Mouse (Mus musculus) heart, postnatal 14 days (tissue): ENCODE data around the gene Chn2. TPM values are rescaled to one million over a fixed set of nuclear protein-coding genes. Genes with fewer than 3 reads are reported as not detected.

Source experiments
- DNase-seq, 2 experiments: peaks; one replicate each; pipeline ENCODE4 v3.0.0; 2021 to 2022
- intact Hi-C: fragments of 180-260 bp; cut with DNase I; formaldehyde crosslinking; loops from one replicate; pipeline ENCODE4 v1.15.1; 2025
- total RNA-seq, 2 experiments: library from RNA; stranded (reverse); gene quantifications; 2 replicates each; pipeline ENCODE4 v1.2.3; 2021

The Chn2 gene
- total RNA-seq, 2 experiments from 2014 or later, result 3.7 to 4.3 TPM

- DNase-seq, result peak; percentile 30 to 34
- intact Hi-C loops, result no loop called here
Measured at GRCm38 (mm10) chr6:54070736-54071135, 31.4 kb downstream of the Chn2 start.

GRCm38 (mm10) chr6:54071478-54071877 lies 32.1 kb downstream of the Chn2 start:
- intact Hi-C loops, result no loop called here
- DNase-seq, result no peak

- no peak for DNase-seq
- intact Hi-C loops, result no loop called here
Measured at GRCm38 (mm10) chr6:54074454-54074853, 35.1 kb downstream of the Chn2 start.

- intact Hi-C loops, result no loop called here
- no peak for DNase-seq
Measured at GRCm38 (mm10) chr6:54075419-54075818, 36.1 kb downstream of the Chn2 start.

GRCm38 (mm10) chr6:54076625-54077024 lies 37.3 kb downstream of the Chn2 start:
- intact Hi-C loops, result no loop called here
- DNase-seq, result no peak

GRCm38 (mm10) chr6:54078269-54078668 lies 38.9 kb downstream of the Chn2 start:
- intact Hi-C loops, result no loop called here
- DNase-seq, result no peak

- no peak for DNase-seq
Measured at GRCm38 (mm10) chr6:54079881-54080280, 40.5 kb downstream of the Chn2 start.

GRCm38 (mm10) chr6:54080518-54081285 lies 41.3 kb downstream of the Chn2 start:
- intact Hi-C loops, result no loop called here
- peak; percentile 33 to 50 for DNase-seq

More at GRCm38 (mm10) chr6:54079881-54080280, 40.5 kb downstream of the Chn2 start:
- intact Hi-C loops, result no loop called here

GRCm38 (mm10) chr6:54082576-54082975 lies 43.2 kb downstream of the Chn2 start:
- DNase-seq, result peak; percentile 20 to 25
- intact Hi-C loops, result no loop called here

GRCm38 (mm10) chr6:54084046-54084445 lies 44.7 kb downstream of the Chn2 start:
- intact Hi-C loops, result no loop called here
- DNase-seq, result no peak

- DNase-seq, result peak in 1 of 2 experiments; percentile 15
- intact Hi-C loops, result no loop called here
Measured at GRCm38 (mm10) chr6:54085009-54085408, 45.7 kb downstream of the Chn2 start.

- intact Hi-C loops, result no loop called here
Measured at GRCm38 (mm10) chr6:54088168-54088567, 48.8 kb downstream of the Chn2 start.

GRCm38 (mm10) chr6:54090822-54091221 lies 51.5 kb downstream of the Chn2 start:
- intact Hi-C loops, result no loop called here
- no peak for DNase-seq

More at GRCm38 (mm10) chr6:54088168-54088567, 48.8 kb downstream of the Chn2 start:
- no peak for DNase-seq

- intact Hi-C loops, result no loop called here
- no peak for DNase-seq
Measured at GRCm38 (mm10) chr6:54092920-54093319, 53.6 kb downstream of the Chn2 start.

- DNase-seq, result no peak
- intact Hi-C loops, result no loop called here
Measured at GRCm38 (mm10) chr6:54096147-54096761, 56.9 kb downstream of the Chn2 start.

GRCm38 (mm10) chr6:54096836-54097235 lies 57.5 kb downstream of the Chn2 start:
- intact Hi-C loops, result no loop called here
- no peak for DNase-seq

GRCm38 (mm10) chr6:54098339-54098738 lies 59.0 kb downstream of the Chn2 start:
- DNase-seq, result no peak
- intact Hi-C loops, result no loop called here

- intact Hi-C loops, result no loop called here
- DNase-seq, result peak; percentile 57 to 61
Measured at GRCm38 (mm10) chr6:54099659-54100058, 60.3 kb downstream of the Chn2 start.

- intact Hi-C loops, result no loop called here
- DNase-seq, result peak in 1 of 2 experiments; percentile 19
Measured at GRCm38 (mm10) chr6:54102210-54102609, 62.9 kb downstream of the Chn2 start.

- peak; percentile 19 to 55 for DNase-seq
- intact Hi-C loops, result no loop called here
Measured at GRCm38 (mm10) chr6:54103276-54103975, 64.1 kb downstream of the Chn2 start.

GRCm38 (mm10) chr6:54111416-54111984 lies 72.1 kb downstream of the Chn2 start:
- intact Hi-C loops, result no loop called here
- no peak for DNase-seq
